Mouse (Mus musculus) heart, postnatal 25 days (tissue): Measurements from ENCODE around the gene Car14. TPM values are rescaled to one million over a fixed set of nuclear protein-coding genes. Genes with fewer than 3 reads are reported as not detected.
"Not testable (repeated sequence)": the region's sequence is repeated elsewhere in the genome, so short reads cannot be mapped to it uniquely, and the experiment has no call there.

Experiments
- DNase-seq: peaks from one replicate; pipeline ENCODE4 v3.0.0; 2022; ENCODE audit warnings: low spot score
- intact Hi-C: fragments of 180-260 bp; cut with DNase I; formaldehyde crosslinking; loops from one replicate; pipeline ENCODE4 v1.15.1; 2025
- total RNA-seq, 2 experiments: library from RNA; stranded (reverse); gene quantifications; 2 replicates each; pipeline ENCODE4 v1.2.3; 2021

Car14 gene
- total RNA-seq, 2 experiments from 2014 or later: 171 to 175 TPM

GRCm38 (mm10) chr3:95928261-95928657 lies 23.8 kb upstream of the Car14 start:
- intact Hi-C loops: loop anchor here (2.0 kb wide), 1 partner anchor 23 kb away; no protein-coding TSS in a partner anchor
- no peak for DNase-seq

- intact Hi-C loops: no loop called here
- no peak for DNase-seq
These were observed 20.6 kb upstream of the Car14 start for GRCm38 (mm10) chr3:95925087-95925486.

GRCm38 (mm10) chr3:95924185-95924584 lies 19.7 kb upstream of the Car14 start:
- intact Hi-C loops: no loop called here
- DNase-seq: no peak

- intact Hi-C loops, DNase-seq: not testable (repeated sequence)
These were observed 18.9 kb upstream of the Car14 start for GRCm38 (mm10) chr3:95923429-95923828.

- DNase-seq, intact Hi-C loops: not testable (repeated sequence)
These were observed 16.0 kb upstream of the Car14 start for GRCm38 (mm10) chr3:95920532-95920931.

- intact Hi-C loops: no loop called here
- DNase-seq: no peak
These were observed 12.3 kb upstream of the Car14 start for GRCm38 (mm10) chr3:95916760-95917159.

- no peak for DNase-seq
- intact Hi-C loops: no loop called here
These were observed 10.2 kb upstream of the Car14 start for GRCm38 (mm10) chr3:95914706-95915105.

GRCm38 (mm10) chr3:95907613-95908012 lies 3.1 kb upstream of the Car14 start:
- intact Hi-C loops: loop anchor here (2.0 kb wide), 1 partner anchor 47 kb away; no protein-coding TSS in a partner anchor
- DNase-seq: no peak

- intact Hi-C loops: loop anchor here (1.0 to 2.0 kb wide), 2 partner anchors 24 to 46 kb away; no protein-coding TSS in a partner anchor
- no peak for DNase-seq
These were observed 2.4 kb upstream of the Car14 start for GRCm38 (mm10) chr3:95906860-95907259.

GRCm38 (mm10) chr3:95905940-95906492 lies 1.5 kb upstream of the Car14 start:
- intact Hi-C loops: loop anchor here (1.0 to 2.0 kb wide), 2 partner anchors 23 to 45 kb away; no protein-coding TSS in a partner anchor
- DNase-seq: no peak

GRCm38 (mm10) chr3:95905146-95905939 lies 852 bp upstream of the Car14 start:
- DNase-seq: peak; percentile 15
- intact Hi-C loops: no loop called here

- DNase-seq: no peak
- intact Hi-C loops: no loop called here
These were observed 563 bp downstream of the Car14 start for GRCm38 (mm10) chr3:95903753-95904502.

GRCm38 (mm10) chr3:95902643-95903042 lies 1.8 kb downstream of the Car14 start:
- DNase-seq: no peak
- intact Hi-C loops: no loop called here

- DNase-seq: no peak
- intact Hi-C loops: no loop called here
These were observed 2.2 kb downstream of the Car14 start for GRCm38 (mm10) chr3:95902373-95902625.

GRCm38 (mm10) chr3:95901616-95902372 lies 2.7 kb downstream of the Car14 start:
- no peak for DNase-seq
- intact Hi-C loops: no loop called here

GRCm38 (mm10) chr3:95899800-95900524 lies 4.5 kb downstream of the Car14 start:
- intact Hi-C loops: no loop called here
- DNase-seq: no peak

GRCm38 (mm10) chr3:95895501-95895900 lies 9.0 kb downstream of the Car14 start:
- intact Hi-C loops, DNase-seq: not testable (repeated sequence)

GRCm38 (mm10) chr3:95894317-95895160 lies 10.0 kb downstream of the Car14 start:
- intact Hi-C loops: no loop called here
- DNase-seq: peak; percentile 54
